Mouse (Mus musculus) mammary gland, adult 2 months (tissue): ENCODE measurements around the gene Ate1. TPM values are rescaled to one million over a fixed set of nuclear protein-coding genes. Genes with fewer than 3 reads are reported as not detected.

Experiments
- polyA plus RNA-seq: library from polyadenylated mRNA; depleted of rRNA; stranded (reverse); fragments of >200 nt; gene quantifications from 2 replicates; pipeline ENCODE4 v1.2.3, GENCODE M21; 2012; ENCODE audit warnings: low replicate concordance; rRNA removed

Ate1 gene
- polyA plus RNA-seq, result 3.5 and 6.9 TPM in 2 replicates

GRCm38 (mm10) chr7:130520049-130520425 lies at the start of gene Ate1:
Gene Ate1, minus strand, starts transcription at chr7:130520369.

Other genes with a start within 250 kb of the Ate1 start
- gene Nsmce4a, start 52.7 kb upstream of the Ate1 start, polyA plus RNA-seq, result 18.5 and 42.4 TPM in 2 replicates
- gene Tacc2, start 57.1 kb upstream of the Ate1 start, polyA plus RNA-seq, result 37.2 and 59.7 TPM in 2 replicates